Mouse (Mus musculus) embryonic facial prominence, embryonic 15.5 days (tissue): ENCODE data around the gene Cfap46. TPM values are rescaled to one million over a fixed set of nuclear protein-coding genes. Genes with fewer than 3 reads are reported as not detected.

Source experiments
- ATAC-seq: fragments of 200-750 bp; cut with Nextera tagmentation; 2 replicates; pipeline ENCODE4 v1.8.0; 2017; ENCODE audit warnings: low read depth, moderate TSS enrichment; ENCODE audit not compliant: insufficient number of reproducible peaks, low FRiP score, low TSS enrichment
- H3K27ac ChIP-seq: fragments of 300-500 bp; sonication (generic); replicated peaks from 2 replicates; pipeline ENCODE4 v1.5.1; 2015; ENCODE audit warnings: mild to moderate bottlenecking, inconsistent platforms
- H3K27me3 ChIP-seq: fragments of 300-500 bp; sonication (generic); 2 replicates; pipeline ENCODE4 v1.6.1; 2015; ENCODE audit warnings: inconsistent platforms
- H3K36me3 ChIP-seq: fragments of 300-500 bp; sonication (generic); 2 replicates; pipeline ENCODE4 v1.6.1; 2015; ENCODE audit warnings: mild to moderate bottlenecking, inconsistent platforms
- H3K4me1 ChIP-seq: fragments of 300-500 bp; sonication (generic); 2 replicates; pipeline ENCODE4 v1.6.1; 2015; ENCODE audit warnings: inconsistent platforms
- H3K4me2 ChIP-seq: fragments of 300-500 bp; sonication (generic); replicated peaks from 2 replicates; pipeline ENCODE4 v1.6.1; 2015; ENCODE audit warnings: mild to moderate bottlenecking, inconsistent platforms
- H3K4me3 ChIP-seq: fragments of 300-500 bp; sonication (generic); replicated peaks from 2 replicates; pipeline ENCODE4 v1.5.1; 2015; ENCODE audit warnings: mild to moderate bottlenecking, inconsistent platforms
- H3K9ac ChIP-seq: fragments of 300-500 bp; sonication (generic); 2 replicates; pipeline ENCODE4 v1.6.1; 2015; ENCODE audit warnings: inconsistent platforms
- H3K9me3 ChIP-seq: fragments of 300-500 bp; sonication (generic); replicated peaks from 2 replicates; pipeline ENCODE4 v1.6.1; 2016; ENCODE audit warnings: inconsistent platforms
- whole genome bisulfite sequencing: fragments of 180-500 bp; shearing (Covaris S2); methylation state at CpG from one replicate; pipeline ENCODE4 v1.1.7; 2015; 5-methylcytosine and 5-hydroxymethylcytosine counted together
- polyA plus RNA-seq: library from polyadenylated mRNA; unstranded; fragments of >200 nt; fragmentation: Nextera tagmentation; extraction: Ambion mirVana; gene quantifications from 2 replicates; pipeline ENCODE4 v1.2.1, GENCODE M21; 2015

Cfap46 gene
- polyA plus RNA-seq, 1 experiment from 2014 or later, result 3.7 TPM

DNA sequence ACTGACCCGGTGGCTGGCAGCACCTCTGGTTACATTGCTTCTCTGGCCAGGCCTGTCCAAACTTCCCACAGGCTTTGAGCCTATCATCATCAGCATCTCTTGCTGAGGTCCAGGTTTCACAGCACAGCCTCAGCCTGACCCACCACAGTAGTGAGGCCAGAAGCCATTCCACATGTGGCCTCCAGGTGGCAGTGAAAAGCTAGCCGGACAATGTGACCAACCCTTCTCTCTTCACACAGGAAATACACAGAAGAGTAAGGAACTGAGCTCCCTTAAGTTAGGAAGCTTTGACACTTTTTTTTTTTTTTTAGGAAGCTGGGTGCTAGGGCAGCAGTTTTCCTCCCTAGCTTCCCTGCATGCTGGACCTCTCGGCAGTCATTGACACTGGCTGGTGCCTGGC, 93.3 kb downstream of the Cfap46 start:
- WGBS, result 37% methylated on average over 3 of the region's 3 CpGs
- Histone ChIP-seq H3K4me3 (no peak overlapping the region), H3K4me1 (peaks cover 2% of the 10 kb centered on the region; the same call in 1 of the 2 replicates), H3K4me2 (no peak overlapping the region), H3K9ac (no peak overlapping the region), H3K9me3 (no peaks in the 10 kb centered on the region), H3K27ac (no peak overlapping the region), H3K27me3 (peaks cover 52% of the 10 kb centered on the region), H3K36me3 (no peaks in the 10 kb centered on the region)
- 0 out of 2 replicates have a peak, but pooled peaks have one; percentile 20 for ATAC-seq

DNA sequence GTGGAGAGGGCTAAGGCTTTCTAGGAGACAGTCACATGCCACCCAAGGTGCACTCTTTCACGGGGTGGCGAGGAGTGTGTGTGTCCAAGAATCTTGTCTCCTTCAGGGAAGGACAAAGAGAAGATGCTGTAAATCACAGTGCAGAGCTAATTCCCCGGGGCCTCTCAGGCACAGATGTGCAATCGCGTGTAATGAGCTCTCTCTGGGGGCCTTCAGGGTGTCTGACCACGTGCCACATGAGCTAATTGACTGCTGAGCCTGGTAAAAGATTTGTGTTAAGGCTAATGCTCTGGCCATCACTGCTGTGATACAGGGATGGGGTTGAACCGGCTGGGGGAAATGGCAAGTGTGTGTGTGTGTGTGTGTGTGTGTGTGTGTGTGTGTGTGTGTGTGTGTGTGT, 95.7 kb downstream of the Cfap46 start:
- Histone ChIP-seq H3K4me2 (no peak overlapping the region), H3K9ac (no peak overlapping the region), H3K27me3 (peaks cover 71% of the 10 kb centered on the region), H3K4me1 (peaks cover 21% of the 10 kb centered on the region), H3K36me3 (no peaks in the 10 kb centered on the region), H3K4me3 (no peak overlapping the region), H3K9me3 (no peaks in the 10 kb centered on the region), H3K27ac (no peak overlapping the region)
- peak; percentile 27; the same call in 1 of the 2 replicates for ATAC-seq
- 32% methylated on average over 7 of the region's 7 CpGs for WGBS

DNA sequence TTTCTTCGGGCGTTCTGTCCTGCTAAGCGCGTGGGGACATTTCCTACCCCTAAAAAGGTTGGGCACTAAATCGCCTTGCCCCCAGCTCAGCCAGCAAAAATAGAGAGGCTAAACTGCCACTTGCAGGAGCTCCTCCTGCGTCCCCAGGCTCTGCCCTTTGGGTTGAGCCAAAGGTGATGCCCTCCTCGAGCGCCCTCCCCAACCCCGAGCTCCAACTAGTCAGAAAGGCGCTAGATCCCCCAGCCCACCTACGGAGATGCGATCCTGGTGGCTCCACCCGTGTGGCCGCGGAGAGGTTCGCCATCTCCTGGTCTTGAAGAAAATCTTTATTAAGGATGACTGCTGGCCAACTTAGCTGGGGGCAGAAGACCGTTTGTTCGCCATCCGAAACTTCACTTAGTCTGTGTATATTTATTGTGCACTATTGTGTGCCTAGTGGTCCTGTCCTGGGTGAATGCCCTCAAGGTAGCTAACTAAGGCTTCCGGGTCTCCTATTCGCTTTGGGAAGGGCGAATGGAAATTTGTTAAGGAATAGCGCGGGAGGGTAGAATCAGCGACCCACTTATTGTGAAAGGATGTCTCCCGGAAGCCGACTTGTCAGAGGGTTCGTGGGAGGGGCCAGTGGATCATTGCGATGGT, 98.3 kb downstream of the Cfap46 start:
- peaks cover 44% of the 10 kb centered on the region for H3K4me1 ChIP-seq
- no peak overlapping the region for H3K9ac ChIP-seq
- H3K36me3 ChIP-seq, result no peaks in the 10 kb centered on the region
- 3% methylated on average over 29 of the region's 29 CpGs for WGBS
- H3K27ac ChIP-seq, result no peak overlapping the region
- H3K4me3 ChIP-seq, result no peak overlapping the region
- peaks cover 97% of the 10 kb centered on the region for H3K27me3 ChIP-seq
- no peaks in the 10 kb centered on the region for H3K9me3 ChIP-seq
- ATAC-seq, result no peak
- H3K4me2 ChIP-seq, result no peak overlapping the region

DNA sequence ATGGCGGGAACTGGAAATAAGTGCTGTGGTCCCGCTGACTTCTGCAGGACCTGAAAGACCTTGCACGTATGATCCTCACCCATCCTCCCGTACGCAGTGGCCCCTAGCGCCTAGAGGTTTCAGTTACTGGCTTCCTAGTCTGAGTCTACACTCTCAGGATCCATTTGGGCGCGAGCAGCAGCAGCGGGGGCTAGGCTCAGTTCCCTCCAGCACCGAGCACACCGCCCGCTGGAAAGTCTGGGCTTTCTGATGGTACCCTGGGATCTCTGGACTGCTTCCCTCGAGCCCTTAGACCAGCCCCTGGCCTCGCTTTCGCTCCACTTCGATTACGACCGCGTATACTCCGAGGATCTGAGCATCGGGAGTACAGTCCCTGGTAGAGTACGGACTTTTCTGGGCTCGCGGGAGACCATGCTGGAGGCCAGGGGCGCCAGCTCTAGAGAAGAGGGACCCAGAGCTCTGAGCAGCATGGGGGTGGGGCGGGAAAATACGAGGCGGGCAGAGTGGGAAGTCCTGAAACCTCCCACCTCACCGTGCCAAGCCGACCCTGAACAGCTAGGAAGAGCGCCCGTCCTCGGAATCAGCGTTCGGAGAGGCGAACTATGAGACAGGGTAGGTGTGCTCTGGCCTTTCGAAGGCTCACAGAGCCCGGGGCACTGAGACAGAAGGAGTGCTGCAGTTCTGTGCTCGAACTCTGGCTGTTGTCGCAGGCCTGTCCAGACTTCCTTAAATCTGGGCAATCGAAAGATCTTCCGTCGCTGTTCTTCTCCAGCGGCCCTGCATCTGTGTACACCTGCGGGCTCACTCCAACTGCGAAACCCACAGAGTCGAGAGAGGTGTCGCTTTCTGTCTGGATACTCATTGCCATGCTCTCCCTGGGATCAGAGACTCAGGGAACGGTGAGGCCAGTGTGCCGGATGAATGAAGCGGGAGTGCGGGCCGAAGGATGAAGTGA, 99.1 kb downstream of the Cfap46 start:
- H3K27me3 ChIP-seq, result peaks cover 98% of the 10 kb centered on the region
- H3K36me3 ChIP-seq, result no peaks in the 10 kb centered on the region
- H3K4me2 ChIP-seq, result peak overlapping the region; percentile 23
- peaks cover 44% of the 10 kb centered on the region for H3K4me1 ChIP-seq
- H3K4me3 ChIP-seq, result peak overlapping the region; percentile 12; the same call in 1 of the 2 replicates
- 2% methylated on average over 53 of the region's 53 CpGs for WGBS
- no peak overlapping the region for H3K9ac ChIP-seq
- no peaks in the 10 kb centered on the region for H3K9me3 ChIP-seq
- H3K27ac ChIP-seq, result no peak overlapping the region
- ATAC-seq, result no peak

DNA sequence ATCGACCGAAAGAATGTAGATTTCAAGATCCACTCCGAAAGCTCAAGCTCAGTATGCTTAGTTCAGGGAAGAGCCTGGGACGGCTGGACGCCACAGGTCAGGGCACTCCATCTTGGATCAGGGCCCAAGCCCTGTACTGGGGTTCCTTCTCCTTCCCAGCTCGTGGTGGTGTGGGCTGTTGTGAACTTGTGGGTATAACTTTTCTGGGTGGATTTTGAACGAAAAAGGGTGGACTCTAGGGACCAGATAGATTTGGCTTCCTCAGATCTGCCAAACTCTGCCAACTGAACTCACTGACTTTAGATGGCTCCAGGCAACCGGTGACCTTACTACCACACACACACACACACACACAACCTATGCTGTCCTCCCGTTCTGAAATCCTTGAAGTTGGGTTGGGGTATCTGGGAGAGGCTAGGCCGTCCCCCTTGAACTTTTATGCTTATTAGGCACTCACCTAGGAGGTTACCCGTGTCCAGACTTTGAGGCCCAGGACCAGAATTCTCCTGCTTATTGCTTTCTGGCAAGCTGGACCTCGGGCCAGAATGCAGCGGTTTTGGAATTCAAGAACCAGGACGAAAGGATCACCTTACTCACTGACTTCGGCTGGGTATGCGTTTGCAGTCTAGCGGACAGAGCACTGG, 100.4 kb downstream of the Cfap46 start:
- Histone ChIP-seq H3K9ac (no peak overlapping the region), H3K36me3 (peaks cover 12% of the 10 kb centered on the region), H3K9me3 (no peaks in the 10 kb centered on the region), H3K27ac (no peak overlapping the region), H3K27me3 (peaks cover 98% of the 10 kb centered on the region), H3K4me1 (peaks cover 44% of the 10 kb centered on the region), H3K4me3 (no peak overlapping the region), H3K4me2 (no peak overlapping the region; the same call in 1 of the 2 replicates)
- no peak for ATAC-seq
- WGBS, result 12% methylated on average over 17 of the region's 17 CpGs

DNA sequence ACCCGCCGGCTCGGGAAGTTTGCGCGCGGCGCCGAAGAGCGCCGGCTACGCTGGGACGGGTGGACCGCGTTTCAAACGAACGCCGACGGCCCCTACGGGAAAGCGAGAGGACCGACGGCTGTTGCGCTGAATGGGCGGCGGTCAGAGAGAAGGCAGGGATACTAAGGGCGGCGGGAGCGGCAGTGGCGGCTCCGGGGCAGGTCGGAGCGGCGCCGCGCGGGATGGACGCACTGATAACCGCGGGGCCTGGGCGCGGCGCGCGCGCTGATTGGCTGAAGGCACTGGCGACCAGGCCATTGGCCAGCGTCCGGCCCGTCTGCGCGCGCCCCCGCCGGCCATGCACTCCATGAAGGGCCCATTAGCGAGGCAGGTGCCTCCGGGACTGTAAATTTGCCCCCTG, 101.0 kb downstream of the Cfap46 start, which contains the start of gene Nkx6-2:
Gene Nkx6-2, minus strand, starts transcription at position 203 of the 400 bp plus-strand sequence.
- H3K27me3 ChIP-seq, result peaks cover 100% of the 10 kb centered on the region
- peak within 1 kb of the TSS; percentile 55 for H3K4me2 ChIP-seq
- H3K27ac ChIP-seq, result no peak within 1 kb of the TSS
- under 1% methylated on average over 56 of the region's 56 CpGs for WGBS
- H3K9ac ChIP-seq, result no peak within 1 kb of the TSS
- H3K36me3 ChIP-seq, result peaks cover 18% of the 10 kb centered on the region
- no peak for ATAC-seq
- no peaks in the 10 kb centered on the region for H3K9me3 ChIP-seq
- H3K4me3 ChIP-seq, result peak within 1 kb of the TSS; percentile 35
- peaks cover 44% of the 10 kb centered on the region for H3K4me1 ChIP-seq

DNA sequence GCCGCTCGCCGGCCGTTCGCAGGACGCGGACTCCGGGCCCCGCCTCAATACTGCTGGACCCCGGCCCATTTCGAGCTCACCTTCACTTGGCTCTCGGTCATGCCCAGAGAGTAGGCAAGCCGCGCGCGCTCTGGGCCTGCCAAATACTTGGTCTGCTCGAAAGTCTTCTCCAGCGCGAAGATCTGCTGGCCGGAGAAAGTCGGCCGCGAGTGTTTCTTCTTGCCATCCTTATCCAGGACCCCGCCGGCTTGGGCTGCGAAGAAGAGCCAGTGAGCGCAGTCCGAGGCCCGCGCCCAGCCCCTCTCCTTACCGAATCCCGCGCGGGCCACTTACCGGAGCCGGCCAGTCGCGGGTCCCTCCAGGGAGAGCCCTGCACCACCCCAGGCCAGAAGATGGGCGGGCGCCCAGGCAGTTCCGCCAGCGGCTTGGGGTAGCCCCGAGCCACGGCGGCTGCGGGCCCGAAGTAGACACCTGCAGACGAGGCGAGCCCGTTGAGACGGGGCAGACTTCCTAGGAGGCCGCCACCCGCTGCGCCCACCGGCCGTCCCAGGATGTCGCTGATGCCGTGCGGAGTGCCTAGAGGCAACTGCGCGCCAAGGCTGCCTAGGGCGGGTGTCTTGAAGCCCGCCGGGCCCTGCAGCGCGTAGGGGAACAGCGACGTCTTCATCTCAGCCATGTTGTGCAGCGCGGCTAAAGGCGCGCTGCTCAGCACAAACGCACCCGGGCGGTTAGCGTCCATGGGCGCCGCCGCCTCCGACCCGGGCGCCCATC, 101.6 kb downstream of the Cfap46 start:
- under 1% methylated on average over 82 of the region's 82 CpGs for WGBS
- Histone ChIP-seq H3K9ac (no peak overlapping the region), H3K27me3 (peaks cover 99% of the 10 kb centered on the region), H3K27ac (no peak overlapping the region), H3K4me2 (peak overlapping the region; percentile 55), H3K4me3 (peak overlapping the region; percentile 35), H3K36me3 (peaks cover 22% of the 10 kb centered on the region), H3K4me1 (peaks cover 44% of the 10 kb centered on the region), H3K9me3 (no peaks in the 10 kb centered on the region)
- peak; percentile 20; the same call in 1 of the 2 replicates for ATAC-seq

DNA sequence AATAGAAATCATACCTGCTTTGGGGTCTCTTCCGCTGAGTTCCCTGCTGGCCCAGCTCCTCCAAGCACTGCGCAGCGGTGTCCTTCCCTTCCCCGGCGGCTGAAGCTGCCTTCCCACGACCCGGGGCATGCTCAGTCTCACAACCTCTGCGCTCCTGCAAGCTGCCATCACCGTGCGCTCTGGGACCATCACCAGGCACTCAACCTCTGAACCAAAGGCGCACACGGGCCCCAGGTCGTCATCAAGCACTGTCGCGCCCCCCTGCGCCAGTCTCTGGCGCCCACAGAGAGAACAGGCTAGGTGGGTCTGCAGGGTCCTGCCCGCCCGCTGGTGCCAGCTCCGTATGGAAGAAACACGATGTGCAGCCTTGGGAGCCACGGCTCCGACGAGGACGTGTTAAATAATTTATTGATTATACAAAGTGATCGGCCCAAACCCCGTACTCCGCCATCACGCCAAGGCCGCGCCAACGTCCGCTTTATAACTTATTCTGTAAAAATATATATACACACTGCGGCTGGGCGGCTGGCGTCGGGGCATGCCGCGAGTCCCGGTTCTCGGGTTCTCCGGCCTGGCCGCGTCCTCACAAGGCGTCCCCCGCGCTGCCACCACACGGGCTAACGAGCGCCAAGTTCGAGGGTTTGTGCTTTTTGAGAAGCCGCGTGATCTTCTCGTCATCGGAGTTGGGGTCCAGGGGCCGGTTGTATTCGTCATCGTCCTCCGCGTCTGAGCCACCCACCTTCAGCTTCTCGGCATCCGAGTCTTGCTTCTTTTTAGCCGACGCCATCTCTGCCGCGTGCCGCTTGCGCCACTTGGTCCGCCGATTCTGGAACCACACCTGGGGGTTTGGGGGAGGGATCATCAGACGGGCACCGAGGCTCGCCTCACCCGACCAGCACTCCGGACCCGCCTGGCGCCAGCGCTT, 102.5 kb downstream of the Cfap46 start:
- Histone ChIP-seq H3K9me3 (no peaks in the 10 kb centered on the region), H3K36me3 (peaks cover 22% of the 10 kb centered on the region), H3K4me3 (peak overlapping the region; percentile 35), H3K9ac (no peak overlapping the region), H3K4me1 (peaks cover 44% of the 10 kb centered on the region), H3K27ac (no peak overlapping the region), H3K27me3 (peaks cover 92% of the 10 kb centered on the region), H3K4me2 (peak overlapping the region; percentile 55)
- 3% methylated on average over 78 of the region's 78 CpGs for WGBS
- no peak for ATAC-seq

DNA sequence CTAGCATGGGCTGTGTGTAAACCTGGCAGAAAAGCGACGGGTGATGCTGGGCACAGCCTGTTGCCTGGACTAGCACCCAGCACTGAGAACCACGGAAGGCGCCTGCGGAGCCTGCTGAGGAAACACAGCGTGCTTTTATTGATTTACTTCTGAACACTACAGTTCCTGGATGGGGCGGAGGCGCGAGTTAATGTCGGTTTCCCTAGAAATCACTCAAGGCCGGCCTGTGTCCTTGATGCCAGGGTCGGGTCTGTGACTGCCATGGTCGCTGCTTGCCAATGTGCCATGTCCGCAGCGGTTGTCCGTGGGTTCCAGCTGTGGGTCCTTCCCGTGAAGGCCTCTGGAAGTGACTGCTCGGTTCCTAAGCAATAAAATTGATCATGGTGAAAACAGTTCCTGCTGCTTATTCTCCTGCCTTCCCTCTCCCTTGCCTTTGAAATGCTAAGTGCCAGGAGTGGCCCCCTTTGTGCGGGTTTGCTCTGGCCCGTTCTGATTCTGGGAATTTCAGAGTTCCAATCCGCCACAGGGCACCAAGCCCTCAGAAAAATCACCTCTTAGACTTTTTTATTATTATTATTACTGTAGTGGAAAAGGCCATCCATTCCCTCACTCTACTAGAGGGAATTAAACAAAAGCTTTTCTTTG, 104.2 kb downstream of the Cfap46 start:
- no peak for ATAC-seq
- Histone ChIP-seq H3K27ac (no peak overlapping the region), H3K4me2 (no peak overlapping the region), H3K36me3 (peaks cover 29% of the 10 kb centered on the region), H3K4me3 (no peak overlapping the region), H3K4me1 (peaks cover 32% of the 10 kb centered on the region), H3K27me3 (peaks cover 75% of the 10 kb centered on the region), H3K9me3 (no peaks in the 10 kb centered on the region), H3K9ac (no peak overlapping the region)
- WGBS, result 75% methylated on average over 21 of the region's 21 CpGs
